Mouse (Mus musculus): Measurements from ENCODE around the gene Kxd1. TPM values are rescaled to one million over a fixed set of nuclear protein-coding genes. Genes with fewer than 3 reads are reported as not detected.

Gene Kxd1
- polyA plus RNA-seq, 1 experiment from 2014 or later: 52.6 TPM

DNA sequence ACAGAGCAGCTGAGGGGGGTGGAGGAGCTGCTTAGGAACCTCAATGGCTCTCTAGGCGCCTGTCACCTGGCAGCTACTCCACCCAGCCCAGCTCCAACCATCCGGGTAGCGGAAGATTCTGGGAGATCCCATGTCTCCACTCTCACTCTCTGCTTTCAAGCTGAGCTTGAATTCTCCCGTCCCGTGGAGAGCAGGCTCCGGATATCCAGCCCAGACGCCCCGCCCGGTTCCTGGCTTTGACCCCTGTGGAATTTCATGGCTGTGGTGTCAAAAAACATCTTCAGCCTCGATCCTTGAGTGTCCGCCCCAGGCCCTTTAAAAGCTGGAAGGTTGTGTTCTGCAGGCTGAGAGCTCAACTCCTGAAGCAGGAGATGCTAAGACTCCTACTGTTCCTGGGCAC is 61.0 kb downstream of the Kxd1 start:
- H3K9me3 ChIP-seq (ENCODE audit: control insufficient read depth, low read length): no peaks in the 10 kb centered on the region
- H3K4me2 ChIP-seq (ENCODE audit: low read length): no peak overlapping the region
- no peaks in the 10 kb centered on the region for H3K27me3 ChIP-seq (ENCODE audit: control insufficient read depth, insufficient read depth, low read length)
- WGBS: 77% methylated on average over 11 of the region's 11 CpGs
- H3K9ac ChIP-seq (replicated peaks; ENCODE audit: low read length): no peak overlapping the region
- H3K36me3 ChIP-seq (ENCODE audit: control insufficient read depth, insufficient read depth, low read length): peaks cover 4% of the 10 kb centered on the region; the same call in 1 of the 2 replicates
- no peak overlapping the region for H3K27ac ChIP-seq (replicated peaks; ENCODE audit: low read depth, low read length)
- no peaks in the 10 kb centered on the region for H3K4me1 ChIP-seq (ENCODE audit: control insufficient read depth, insufficient read depth, low read length)
- DNase-seq: no peak
- no peak for ATAC-seq (ENCODE audit: low FRiP score, low TSS enrichment)
- H3K4me3 ChIP-seq (replicated peaks; ENCODE audit: low read depth, low read length): no peak overlapping the region

DNA sequence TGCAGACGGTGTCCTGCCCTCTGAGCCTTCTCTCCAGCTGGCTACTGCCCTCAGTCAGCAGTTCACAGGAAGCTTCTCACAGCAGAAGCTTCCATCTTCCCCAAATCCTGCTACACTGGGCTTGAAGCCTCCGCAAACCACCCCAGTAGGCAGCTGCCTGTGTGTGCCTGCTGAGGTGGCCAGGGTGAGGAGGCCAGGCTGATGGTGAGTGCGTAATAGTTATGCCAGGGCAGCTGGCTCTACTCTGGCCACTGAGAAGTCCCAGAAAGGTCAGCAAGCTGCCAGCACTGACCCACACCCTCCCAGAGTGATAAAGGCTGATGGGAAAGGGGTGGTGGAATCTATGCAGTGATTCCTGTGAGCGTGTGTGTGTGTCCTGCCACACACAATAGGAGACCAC is 61.5 kb downstream of the Kxd1 start:
- Histone ChIP-seq H3K27me3 (ENCODE audit: control insufficient read depth, insufficient read depth, low read length) (no peaks in the 10 kb centered on the region), H3K9me3 (ENCODE audit: control insufficient read depth, low read length) (no peaks in the 10 kb centered on the region), H3K4me2 (ENCODE audit: low read length) (no peak overlapping the region), H3K4me1 (ENCODE audit: control insufficient read depth, insufficient read depth, low read length) (no peaks in the 10 kb centered on the region), H3K4me3 (replicated peaks; ENCODE audit: low read depth, low read length) (no peak overlapping the region), H3K36me3 (ENCODE audit: control insufficient read depth, insufficient read depth, low read length) (peaks cover 4% of the 10 kb centered on the region; the same call in 1 of the 2 replicates), H3K27ac (replicated peaks; ENCODE audit: low read depth, low read length) (no peak overlapping the region), H3K9ac (replicated peaks; ENCODE audit: low read length) (no peak overlapping the region)
- DNase-seq: no peak
- 85% methylated on average over 4 of the region's 4 CpGs for WGBS
- ATAC-seq (ENCODE audit: low FRiP score, low TSS enrichment): no peak

DNA sequence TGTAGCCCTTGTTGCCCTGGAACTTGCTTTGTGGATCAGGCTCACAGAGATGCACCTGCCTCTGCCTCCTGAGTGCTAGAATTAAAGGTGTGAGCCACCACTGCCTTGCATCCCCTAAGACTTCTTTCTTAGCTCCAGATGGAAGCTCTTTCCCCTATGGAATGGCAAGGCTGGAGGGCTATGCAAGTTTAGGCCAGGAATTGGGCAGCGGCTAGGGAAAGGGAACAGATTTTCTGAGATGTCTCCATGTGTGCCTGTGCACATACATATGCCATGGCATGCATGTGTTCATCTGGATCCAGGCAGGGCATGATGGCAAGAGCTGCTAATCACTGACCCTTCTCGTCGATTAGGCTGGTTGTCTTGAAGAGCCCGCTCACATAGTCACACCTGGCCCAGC is 62.1 kb downstream of the Kxd1 start:
- Histone ChIP-seq H3K27ac (replicated peaks; ENCODE audit: low read depth, low read length) (no peak overlapping the region), H3K36me3 (ENCODE audit: control insufficient read depth, insufficient read depth, low read length) (peaks cover 4% of the 10 kb centered on the region; the same call in 1 of the 2 replicates), H3K4me1 (ENCODE audit: control insufficient read depth, insufficient read depth, low read length) (no peaks in the 10 kb centered on the region), H3K4me3 (replicated peaks; ENCODE audit: low read depth, low read length) (no peak overlapping the region), H3K27me3 (ENCODE audit: control insufficient read depth, insufficient read depth, low read length) (no peaks in the 10 kb centered on the region), H3K4me2 (ENCODE audit: low read length) (no peak overlapping the region), H3K9ac (replicated peaks; ENCODE audit: low read length) (no peak overlapping the region), H3K9me3 (ENCODE audit: control insufficient read depth, low read length) (no peaks in the 10 kb centered on the region)
- ATAC-seq (ENCODE audit: low FRiP score, low TSS enrichment) (no peak), DNase-seq (no peak)
- WGBS: 94% methylated on average over 4 of the region's 4 CpGs

- no peaks in the 10 kb centered on the region for H3K27me3 ChIP-seq (ENCODE audit: control insufficient read depth, insufficient read depth, low read length)
- no peaks in the 10 kb centered on the region for H3K9me3 ChIP-seq (ENCODE audit: control insufficient read depth, low read length)
- no peaks in the 10 kb centered on the region for H3K4me1 ChIP-seq (ENCODE audit: control insufficient read depth, insufficient read depth, low read length)
- WGBS: 91% methylated on average over 6 of the region's 6 CpGs
- H3K9ac ChIP-seq (replicated peaks; ENCODE audit: low read length): no peak overlapping the region
- H3K4me2 ChIP-seq (ENCODE audit: low read length): no peak overlapping the region
- DNase-seq: no peak
- no peak for ATAC-seq (ENCODE audit: low FRiP score, low TSS enrichment)
- H3K36me3 ChIP-seq (ENCODE audit: control insufficient read depth, insufficient read depth, low read length): peaks cover 4% of the 10 kb centered on the region; the same call in 1 of the 2 replicates
- no peak overlapping the region for H3K27ac ChIP-seq (replicated peaks; ENCODE audit: low read depth, low read length)
- no peak overlapping the region for H3K4me3 ChIP-seq (replicated peaks; ENCODE audit: low read depth, low read length)
These were observed 63.6 kb downstream of the Kxd1 start for GRCm38 (mm10) chr8:70464162-70464561.

DNA sequence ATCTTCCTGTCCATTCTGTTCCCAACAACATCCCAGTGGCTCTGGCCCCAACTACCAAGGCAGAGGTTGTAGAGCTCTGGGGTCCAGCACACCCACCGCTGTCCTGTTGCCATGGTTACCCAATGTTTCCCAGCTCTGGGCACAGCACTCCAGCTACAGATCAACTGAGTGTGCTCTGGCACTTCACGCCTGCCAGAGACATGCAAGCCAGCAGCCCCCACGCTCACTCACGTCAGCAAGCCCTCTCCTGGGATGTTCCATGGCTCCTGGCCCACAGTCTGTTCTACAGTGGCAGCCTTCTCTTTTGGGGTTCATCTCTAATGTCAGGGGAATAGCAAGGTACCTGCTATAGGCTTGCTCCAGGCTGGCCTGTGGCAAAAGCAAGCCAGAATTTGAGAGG is 64.5 kb downstream of the Kxd1 start:
- DNase-seq (peak; percentile 14), ATAC-seq (ENCODE audit: low FRiP score, low TSS enrichment) (no peak)
- 65% methylated on average over 4 of the region's 4 CpGs for WGBS
- Histone ChIP-seq H3K27ac (replicated peaks; ENCODE audit: low read depth, low read length) (no peak overlapping the region), H3K9me3 (ENCODE audit: control insufficient read depth, low read length) (no peaks in the 10 kb centered on the region), H3K4me2 (ENCODE audit: low read length) (no peak overlapping the region), H3K9ac (replicated peaks; ENCODE audit: low read length) (no peak overlapping the region), H3K4me3 (replicated peaks; ENCODE audit: low read depth, low read length) (no peak overlapping the region), H3K36me3 (ENCODE audit: control insufficient read depth, insufficient read depth, low read length) (peaks cover 4% of the 10 kb centered on the region; the same call in 1 of the 2 replicates), H3K27me3 (ENCODE audit: control insufficient read depth, insufficient read depth, low read length) (no peaks in the 10 kb centered on the region), H3K4me1 (ENCODE audit: control insufficient read depth, insufficient read depth, low read length) (no peaks in the 10 kb centered on the region)

GRCm38 (mm10) chr8:70462516-70462813 is 65.3 kb downstream of the Kxd1 start:
- peaks cover 4% of the 10 kb centered on the region; the same call in 1 of the 2 replicates for H3K36me3 ChIP-seq (ENCODE audit: control insufficient read depth, insufficient read depth, low read length)

GRCm38 (mm10) chr8:70461765-70462515 is 65.8 kb downstream of the Kxd1 start:
- H3K4me3 ChIP-seq (replicated peaks; ENCODE audit: low read depth, low read length): no peak overlapping the region
- H3K27me3 ChIP-seq (ENCODE audit: control insufficient read depth, insufficient read depth, low read length): no peaks in the 10 kb centered on the region
- H3K9ac ChIP-seq (replicated peaks; ENCODE audit: low read length): no peak overlapping the region
- peaks cover 4% of the 10 kb centered on the region; the same call in 1 of the 2 replicates for H3K36me3 ChIP-seq (ENCODE audit: control insufficient read depth, insufficient read depth, low read length)
- H3K4me2 ChIP-seq (ENCODE audit: low read length): no peak overlapping the region
- H3K27ac ChIP-seq (replicated peaks; ENCODE audit: low read depth, low read length): no peak overlapping the region
- no peak for DNase-seq
- 0 out of 2 replicates have a peak, but pooled peaks have one; percentile 37 for ATAC-seq (ENCODE audit: low FRiP score, low TSS enrichment)
- 90% methylated on average over 16 of the region's 16 CpGs for WGBS
- no peaks in the 10 kb centered on the region for H3K9me3 ChIP-seq (ENCODE audit: control insufficient read depth, low read length)
- no peaks in the 10 kb centered on the region for H3K4me1 ChIP-seq (ENCODE audit: control insufficient read depth, insufficient read depth, low read length)

More at GRCm38 (mm10) chr8:70462516-70462813, 65.3 kb downstream of the Kxd1 start:
- Histone ChIP-seq H3K9me3 (ENCODE audit: control insufficient read depth, low read length) (no peaks in the 10 kb centered on the region), H3K27me3 (ENCODE audit: control insufficient read depth, insufficient read depth, low read length) (no peaks in the 10 kb centered on the region), H3K4me3 (replicated peaks; ENCODE audit: low read depth, low read length) (no peak overlapping the region), H3K9ac (replicated peaks; ENCODE audit: low read length) (no peak overlapping the region), H3K4me1 (ENCODE audit: control insufficient read depth, insufficient read depth, low read length) (no peaks in the 10 kb centered on the region), H3K27ac (replicated peaks; ENCODE audit: low read depth, low read length) (no peak overlapping the region), H3K4me2 (ENCODE audit: low read length) (no peak overlapping the region)
- no peak for DNase-seq
- 94% methylated on average over 8 of the region's 8 CpGs for WGBS
- ATAC-seq (ENCODE audit: low FRiP score, low TSS enrichment): no peak

DNA sequence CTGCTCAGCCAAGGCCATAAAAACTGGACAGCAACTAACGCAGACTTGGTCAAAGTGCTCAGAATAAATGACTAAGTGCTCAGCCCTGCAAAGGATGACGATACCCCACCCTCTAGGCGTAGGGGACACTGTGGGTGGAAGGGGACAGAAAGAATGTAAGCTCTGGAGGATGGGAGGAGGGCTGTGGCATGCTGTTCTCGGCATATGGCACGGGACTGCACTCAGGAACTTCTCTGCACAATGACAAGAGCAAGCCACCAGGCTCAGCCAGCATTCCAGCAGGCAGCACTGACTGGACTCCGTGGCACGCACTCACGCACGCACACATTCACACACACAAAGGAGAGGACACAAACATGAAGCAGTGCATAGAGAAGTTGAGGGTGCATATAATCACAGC is 67.2 kb downstream of the Kxd1 start:
- Histone ChIP-seq H3K36me3 (ENCODE audit: control insufficient read depth, insufficient read depth, low read length) (no peaks in the 10 kb centered on the region), H3K4me1 (ENCODE audit: control insufficient read depth, insufficient read depth, low read length) (no peaks in the 10 kb centered on the region), H3K9ac (replicated peaks; ENCODE audit: low read length) (no peak overlapping the region), H3K4me3 (replicated peaks; ENCODE audit: low read depth, low read length) (no peak overlapping the region), H3K4me2 (ENCODE audit: low read length) (no peak overlapping the region), H3K9me3 (ENCODE audit: control insufficient read depth, low read length) (no peaks in the 10 kb centered on the region), H3K27ac (replicated peaks; ENCODE audit: low read depth, low read length) (no peak overlapping the region), H3K27me3 (ENCODE audit: control insufficient read depth, insufficient read depth, low read length) (no peaks in the 10 kb centered on the region)
- 83% methylated on average over 9 of the region's 9 CpGs for WGBS
- ATAC-seq (ENCODE audit: low FRiP score, low TSS enrichment): no peak
- DNase-seq: no peak

GRCm38 (mm10) chr8:70460199-70460598 is 67.6 kb downstream of the Kxd1 start:
- H3K27ac ChIP-seq (replicated peaks; ENCODE audit: low read depth, low read length): no peak overlapping the region
- H3K9me3 ChIP-seq (ENCODE audit: control insufficient read depth, low read length): no peaks in the 10 kb centered on the region
- 93% methylated on average over 5 of the region's 5 CpGs for WGBS
- no peak overlapping the region for H3K4me2 ChIP-seq (ENCODE audit: low read length)
- no peak overlapping the region for H3K4me3 ChIP-seq (replicated peaks; ENCODE audit: low read depth, low read length)
- H3K9ac ChIP-seq (replicated peaks; ENCODE audit: low read length): no peak overlapping the region
- no peaks in the 10 kb centered on the region for H3K36me3 ChIP-seq (ENCODE audit: control insufficient read depth, insufficient read depth, low read length)
- ATAC-seq (ENCODE audit: low FRiP score, low TSS enrichment): no peak
- no peaks in the 10 kb centered on the region for H3K27me3 ChIP-seq (ENCODE audit: control insufficient read depth, insufficient read depth, low read length)
- H3K4me1 ChIP-seq (ENCODE audit: control insufficient read depth, insufficient read depth, low read length): no peaks in the 10 kb centered on the region
- DNase-seq: no peak

Data from midbrain, embryonic 14.5 days (tissue).